Mouse (Mus musculus) heart, adult 8-10 months (tissue): ENCODE results near the gene Zfp263. TPM values are rescaled to one million over a fixed set of nuclear protein-coding genes. Genes with fewer than 3 reads are reported as not detected.

Experiments
- DNase-seq: peaks from one replicate; pipeline ENCODE4 v3.0.0; 2022; ENCODE audit warnings: low spot score
- total RNA-seq, 4 experiments: library from RNA; stranded (reverse); gene quantifications; 2 replicates each; pipeline ENCODE4 v1.2.4; 2022

Gene Zfp263
- total RNA-seq = 1 to 10 TPM; 6.9 to 8.4 (median 7.6) TPM

DNA sequence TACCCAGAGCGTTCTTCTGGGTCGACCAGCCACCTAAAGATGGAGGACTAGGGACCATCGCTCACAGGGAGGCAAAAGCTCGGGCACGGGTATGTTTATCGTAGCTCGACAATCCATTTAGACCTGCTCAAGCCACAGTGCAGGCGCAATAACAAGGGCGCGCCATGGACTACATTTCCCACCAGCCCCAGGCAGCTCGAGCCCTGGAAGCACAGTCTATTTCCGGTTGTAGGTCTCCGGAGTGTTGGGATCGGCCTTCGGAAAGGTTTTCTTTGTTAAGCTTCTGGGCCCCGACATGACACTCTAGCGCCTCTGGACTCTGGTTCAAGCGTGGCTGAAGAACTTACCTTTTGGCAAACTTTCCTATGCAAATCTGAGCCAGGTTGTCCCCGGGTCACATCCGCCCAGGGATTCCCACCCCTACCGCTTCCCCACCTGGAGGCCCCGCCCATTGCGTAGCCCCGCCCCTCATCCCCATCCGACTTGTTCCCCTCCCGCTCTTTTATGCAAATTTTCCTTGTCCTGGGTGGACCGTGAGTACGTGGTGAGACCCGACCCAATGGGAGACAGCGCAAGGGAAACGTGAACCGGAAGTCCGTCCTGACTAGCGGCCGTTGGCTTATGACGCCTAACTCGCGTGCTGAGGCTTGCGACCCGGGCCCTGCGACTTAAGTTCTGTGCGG lies at the start of gene Zfp263:
Gene Zfp263, plus strand, starts transcription at position 591 of the 683 bp plus-strand sequence.
- DNase-seq = peak; percentile 94

DNA sequence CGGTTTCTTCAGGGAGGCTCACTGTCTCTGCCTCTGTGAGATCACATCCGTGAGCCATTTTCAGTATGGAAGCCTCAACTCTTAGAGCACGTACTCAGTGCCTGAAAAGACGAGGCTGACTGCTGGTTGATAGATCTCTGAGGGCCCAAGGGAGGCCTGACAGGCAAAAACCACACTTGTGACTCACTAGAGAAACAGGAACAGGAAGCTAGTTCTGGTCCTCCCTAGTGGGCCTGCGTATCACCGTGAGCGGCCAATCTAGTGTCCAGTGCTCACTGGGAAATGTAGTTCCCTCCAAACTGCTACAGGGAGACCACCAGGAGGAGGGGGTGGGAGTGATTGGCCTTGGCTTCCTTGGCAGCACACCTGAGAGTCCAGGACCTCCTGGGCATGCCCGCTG lies 44.6 kb upstream of the Zfp263 start:
- peak; percentile 21 for DNase-seq

DNA sequence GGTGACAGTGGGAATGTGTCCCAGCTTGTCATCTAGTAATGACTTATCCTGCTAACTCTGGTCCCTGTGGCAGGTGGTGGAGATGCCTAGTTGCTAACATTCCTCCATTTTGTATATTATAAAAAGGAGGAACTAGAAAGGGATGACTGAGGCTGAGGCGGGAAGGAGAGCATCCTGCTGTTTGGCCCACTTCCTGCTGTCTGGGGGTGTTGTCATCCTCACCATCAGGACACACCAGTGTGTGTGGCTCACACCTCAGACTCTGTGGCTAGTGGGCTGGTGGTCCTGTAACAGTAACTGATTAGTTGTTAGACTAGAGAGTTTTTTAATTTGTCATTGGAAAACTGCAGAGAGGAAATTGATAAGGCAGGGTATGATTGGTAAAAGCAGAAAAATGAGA lies 43.0 kb upstream of the Zfp263 start:
- no peak for DNase-seq

DNA sequence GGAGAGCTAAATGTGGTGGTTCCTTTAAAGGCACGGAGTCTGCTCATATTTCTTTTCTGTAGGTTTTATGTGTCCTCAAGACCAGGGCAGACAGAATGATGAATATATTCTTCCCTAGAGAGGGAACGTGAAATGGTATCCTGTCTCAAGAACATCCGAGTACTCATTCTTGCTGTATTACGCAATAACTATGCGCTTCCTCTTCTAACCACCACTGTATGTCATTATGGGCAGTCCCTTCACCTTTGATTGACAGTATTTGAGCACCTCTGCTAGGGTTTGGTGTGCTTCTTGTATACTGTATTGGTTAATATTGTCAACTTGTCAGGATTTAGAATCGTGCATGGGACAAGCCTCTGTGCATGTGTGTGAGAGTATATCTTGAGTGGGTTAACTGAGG lies 37.2 kb upstream of the Zfp263 start:
- DNase-seq = no peak

DNA sequence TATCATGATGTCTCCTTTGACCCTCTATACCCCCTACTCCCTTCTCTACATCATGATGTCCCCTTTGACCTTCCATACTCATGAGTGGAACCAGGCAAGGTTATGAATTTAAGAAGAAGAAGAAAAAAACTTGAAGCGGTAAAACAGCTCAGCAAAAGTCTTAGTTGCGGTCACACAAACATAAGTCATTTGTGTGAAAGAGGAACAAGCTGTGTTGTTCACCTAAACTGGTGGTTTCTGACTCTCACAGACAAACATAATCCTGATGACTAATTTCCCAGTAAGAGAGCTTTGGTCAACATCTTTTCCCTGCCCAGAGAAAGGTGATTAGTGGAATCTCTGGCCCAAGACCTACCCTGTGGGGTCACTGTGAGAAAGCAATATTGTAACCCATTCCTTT lies 29.2 kb upstream of the Zfp263 start:
- DNase-seq = no peak

DNA sequence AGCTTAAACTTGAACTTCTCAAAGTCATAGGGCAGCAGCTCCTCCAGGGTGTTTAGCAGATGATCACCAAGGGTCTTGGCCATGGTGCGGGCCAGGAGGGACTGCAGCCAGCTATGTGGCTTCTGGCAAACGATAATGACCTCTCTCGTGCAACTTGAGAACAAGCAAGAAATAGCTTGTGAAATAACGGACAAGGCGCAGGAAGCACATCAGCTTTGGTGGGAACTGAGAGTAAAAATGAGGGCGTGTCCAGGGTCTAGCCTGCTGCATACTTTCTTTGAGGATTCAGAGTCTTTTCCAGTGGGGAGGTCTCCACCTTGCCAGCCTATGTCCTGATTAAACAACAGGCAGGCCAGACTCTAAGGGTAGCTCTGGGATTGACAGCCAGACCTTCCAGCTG lies 25.9 kb upstream of the Zfp263 start, which contains the start of gene Mefv:
Gene Mefv, minus strand, starts transcription at position 118 of the 400 bp plus-strand sequence.
- no peak for DNase-seq

DNA sequence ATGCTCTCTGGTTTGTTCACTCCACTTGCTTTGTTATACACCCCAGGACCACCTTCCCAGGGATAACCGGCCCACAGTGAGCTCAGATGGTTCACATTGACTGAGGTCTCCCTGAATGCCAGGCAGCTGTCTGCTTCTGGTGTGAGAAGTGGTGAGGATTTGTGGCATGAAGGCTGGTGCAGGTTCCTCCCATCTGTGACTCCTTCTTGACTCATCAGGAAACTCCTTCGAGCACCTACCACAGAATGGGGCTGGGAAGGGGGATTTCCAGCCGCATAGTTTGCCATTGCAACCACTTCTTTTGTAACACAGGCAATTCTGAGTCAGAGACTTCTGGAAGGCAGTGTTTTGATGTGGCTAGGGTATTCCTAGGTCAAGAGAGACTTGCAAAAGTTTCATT lies 20.7 kb upstream of the Zfp263 start:
- no peak for DNase-seq

DNA sequence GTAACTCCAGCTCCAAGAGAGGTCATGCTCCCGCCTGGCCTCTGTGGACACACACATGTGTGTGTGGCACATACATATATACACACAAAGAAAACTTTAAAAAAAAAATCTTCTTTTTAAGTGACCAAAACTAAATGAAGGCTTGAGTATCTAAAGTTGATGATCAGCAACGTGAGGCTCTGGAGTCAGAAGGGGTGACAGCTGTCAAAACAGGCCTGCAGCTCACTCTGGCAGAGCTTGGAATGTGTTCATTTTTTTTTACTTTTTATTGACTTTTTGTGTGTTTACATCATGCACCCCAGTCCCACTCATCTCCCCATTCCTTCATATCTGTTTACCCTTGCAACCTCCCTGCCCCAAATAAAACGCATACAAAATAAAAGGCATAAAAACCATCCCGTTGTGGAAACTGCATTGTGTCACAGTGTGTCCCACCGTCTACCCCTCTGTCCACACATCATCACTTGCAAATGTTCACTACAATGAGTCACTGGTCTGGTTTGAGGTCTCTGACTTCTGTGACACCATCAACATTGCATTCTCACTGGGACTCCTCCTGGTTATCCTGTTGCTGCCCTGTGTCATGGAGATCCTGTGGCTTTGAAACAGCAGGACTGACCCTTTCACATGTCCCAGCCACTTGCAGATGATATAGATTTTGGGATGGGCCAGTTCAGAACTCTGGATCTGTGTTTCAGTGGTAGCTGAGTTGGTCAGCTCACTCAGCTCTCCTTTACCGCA lies 15.7 kb upstream of the Zfp263 start:
- no peak for DNase-seq

DNA sequence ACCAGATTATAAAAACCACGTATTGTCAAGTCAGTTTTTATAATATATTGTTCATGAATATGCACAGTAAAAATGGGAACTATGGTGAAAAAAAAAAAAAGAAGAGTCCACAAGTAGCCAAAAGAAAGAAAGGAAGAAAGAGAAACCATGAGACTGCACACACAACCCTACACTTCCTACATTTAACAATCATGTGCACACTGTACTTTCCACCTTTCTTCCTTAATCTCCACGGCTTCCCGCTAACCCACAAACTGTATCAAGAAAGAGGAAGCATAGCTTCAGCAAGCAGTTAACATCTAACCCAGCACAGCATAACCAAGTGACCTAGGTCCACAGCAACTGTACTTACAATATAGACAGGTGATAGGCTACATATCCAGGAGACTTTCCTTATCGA lies 11.3 kb upstream of the Zfp263 start:
- DNase-seq = no peak

DNA sequence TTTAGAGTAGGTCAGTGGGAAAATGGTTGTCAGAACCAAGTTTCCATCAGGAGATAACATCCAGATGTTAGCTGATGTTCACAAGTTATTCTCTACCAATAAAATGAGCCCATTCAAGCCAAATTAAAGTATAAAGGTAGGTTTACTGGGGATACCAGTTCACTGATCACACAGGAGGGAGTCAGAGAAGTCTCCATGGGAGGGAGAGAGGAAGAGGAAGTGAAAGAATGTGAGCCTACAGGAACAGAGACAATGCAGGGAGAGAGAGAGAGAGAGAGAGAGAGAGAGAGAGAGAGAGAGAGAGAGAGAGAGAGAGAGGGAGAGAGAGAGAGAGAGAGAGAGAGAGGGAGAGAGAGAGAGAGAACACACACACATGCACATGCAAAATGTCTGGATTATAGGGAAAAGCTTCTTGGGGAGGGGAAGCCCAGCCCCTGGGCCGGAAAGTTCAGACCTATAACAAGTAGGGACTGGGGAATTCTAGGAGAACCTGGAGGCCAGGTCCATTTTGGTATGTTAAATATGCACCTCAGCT lies 10.6 kb upstream of the Zfp263 start:
- no peak for DNase-seq

DNA sequence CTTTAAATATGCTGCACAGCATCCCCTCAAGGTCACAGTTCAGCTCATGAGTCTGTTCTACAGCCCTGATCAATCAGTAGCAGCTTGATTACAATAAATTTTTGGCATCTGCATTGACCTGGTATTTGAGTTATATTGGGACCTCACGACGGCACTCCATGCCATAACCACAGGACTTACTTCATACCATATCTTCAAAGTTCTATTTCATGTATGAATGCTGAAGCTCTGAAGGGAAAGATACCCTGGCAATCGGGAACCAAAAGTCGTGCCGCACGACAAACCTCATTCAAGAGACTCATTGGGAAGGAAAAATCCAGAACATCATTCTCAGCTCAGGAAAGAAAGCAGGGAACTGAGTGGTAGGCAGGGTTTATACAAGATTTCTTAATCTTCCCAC lies 1.4 kb upstream of the Zfp263 start:
- DNase-seq = no peak

DNA sequence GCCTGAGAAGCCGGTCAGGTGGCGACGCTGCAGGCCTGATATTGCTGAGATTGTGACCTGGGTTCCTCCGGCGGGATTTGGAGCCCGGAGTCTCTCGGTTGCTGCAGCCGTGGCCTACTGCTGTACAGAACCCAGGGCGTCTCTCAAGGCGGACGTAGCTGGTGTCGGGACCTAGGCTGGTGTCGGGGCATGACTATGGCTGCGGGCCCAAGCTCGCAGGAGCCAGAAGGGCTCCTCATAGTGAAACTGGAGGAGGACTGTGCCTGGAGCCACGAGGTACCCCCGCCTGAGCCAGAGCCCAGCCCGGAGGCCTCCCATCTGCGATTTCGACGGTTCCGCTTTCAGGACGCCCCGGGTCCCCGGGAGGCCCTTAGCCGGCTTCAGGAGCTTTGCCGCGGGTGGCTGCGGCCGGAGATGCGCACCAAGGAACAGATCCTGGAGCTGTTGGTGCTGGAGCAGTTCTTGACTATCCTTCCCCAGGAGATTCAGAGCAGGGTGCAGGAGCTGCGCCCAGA lies 350 bp downstream of the Zfp263 start:
- DNase-seq = peak; percentile 15

DNA sequence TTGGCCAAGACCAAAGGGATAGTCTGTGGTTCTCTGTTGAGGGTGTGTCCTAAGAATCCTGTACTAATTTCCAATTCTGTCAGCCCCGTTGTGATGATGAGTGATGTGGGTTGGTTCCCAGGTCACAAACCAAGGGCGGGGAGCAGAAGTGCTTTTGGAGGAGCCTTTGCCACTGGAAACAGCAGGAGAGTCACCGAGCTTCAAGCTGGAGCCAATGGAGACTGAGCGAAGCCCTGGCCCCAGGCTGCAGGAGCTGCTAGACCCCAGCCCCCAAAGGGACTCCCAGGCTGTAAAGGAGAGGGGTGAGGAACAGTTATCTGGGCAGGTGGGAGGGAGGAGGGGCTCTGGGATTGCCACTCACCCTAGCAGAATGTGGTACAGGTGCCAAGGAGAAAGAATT lies 1.8 kb downstream of the Zfp263 start:
- DNase-seq = no peak

DNA sequence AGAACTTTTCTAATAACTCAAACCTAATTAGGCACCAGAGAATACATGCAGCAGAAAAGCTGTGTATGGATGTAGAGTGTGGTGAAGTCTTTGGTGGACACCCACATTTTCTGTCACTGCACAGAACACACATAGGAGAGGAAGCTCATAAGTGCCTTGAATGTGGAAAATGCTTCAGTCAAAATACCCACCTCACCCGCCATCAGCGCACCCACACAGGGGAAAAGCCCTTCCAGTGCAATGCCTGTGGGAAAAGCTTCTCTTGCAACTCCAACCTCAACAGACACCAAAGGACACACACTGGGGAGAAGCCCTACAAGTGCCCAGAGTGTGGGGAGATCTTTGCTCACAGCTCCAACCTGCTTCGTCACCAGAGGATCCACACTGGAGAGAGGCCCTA lies 5.1 kb downstream of the Zfp263 start:
- DNase-seq = no peak

DNA sequence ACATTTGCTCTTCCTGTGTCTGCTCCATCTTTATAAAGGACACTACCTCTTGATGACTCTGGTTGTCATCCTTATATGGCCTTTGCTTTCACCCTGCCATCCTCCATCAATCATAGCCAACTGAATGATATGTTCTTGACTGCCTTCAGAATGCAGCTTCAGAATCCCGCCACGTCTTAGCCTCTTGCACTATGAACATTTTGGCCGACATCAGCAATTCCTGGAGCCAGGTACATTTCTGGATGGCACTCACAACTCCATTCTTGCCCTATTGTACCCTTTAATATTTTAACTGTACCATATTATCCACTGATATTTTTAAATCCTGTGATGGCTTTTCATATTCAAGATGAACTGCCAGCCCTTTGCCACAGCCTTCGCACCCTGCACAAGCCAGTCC lies 27.7 kb downstream of the Zfp263 start:
- DNase-seq = no peak

DNA sequence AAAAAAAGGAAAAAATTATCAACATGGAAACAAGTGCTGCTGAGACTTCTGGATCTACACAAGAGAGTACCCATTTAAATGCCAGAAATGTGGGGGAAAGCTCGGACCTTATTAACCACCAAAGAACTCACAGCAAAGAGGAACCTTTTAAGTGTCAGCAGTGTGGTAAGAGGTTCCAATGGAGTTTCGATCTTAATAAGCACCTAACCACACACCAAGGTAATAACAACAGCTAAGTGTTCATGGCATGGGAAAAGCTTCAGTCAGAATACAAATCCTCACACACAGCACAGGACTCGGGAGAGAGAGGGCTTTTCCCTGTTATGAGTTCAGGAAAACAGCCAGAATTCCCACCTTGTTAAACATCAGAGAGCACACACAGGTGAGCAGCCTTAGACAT lies 32.5 kb downstream of the Zfp263 start:
- DNase-seq = no peak

DNA sequence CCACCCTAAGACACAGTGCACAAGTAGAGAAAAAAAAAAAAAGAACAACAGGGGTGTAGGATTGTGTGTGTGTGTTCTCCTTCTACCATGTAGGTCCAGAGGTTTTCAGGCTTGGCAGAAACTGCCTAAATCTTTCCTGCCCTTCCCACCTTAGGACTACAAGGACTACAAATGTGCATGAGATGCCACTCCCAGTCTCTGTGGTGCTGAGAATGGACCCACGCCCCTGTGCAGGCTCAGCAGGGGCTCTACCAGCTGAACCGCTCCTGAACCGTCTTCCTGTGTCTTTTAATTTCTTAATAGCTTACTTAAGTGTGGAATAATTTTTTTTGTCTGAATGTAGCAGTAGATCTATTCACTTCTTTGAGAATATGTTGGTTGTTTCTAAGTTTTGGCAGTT lies 34.1 kb downstream of the Zfp263 start:
- no peak for DNase-seq

DNA sequence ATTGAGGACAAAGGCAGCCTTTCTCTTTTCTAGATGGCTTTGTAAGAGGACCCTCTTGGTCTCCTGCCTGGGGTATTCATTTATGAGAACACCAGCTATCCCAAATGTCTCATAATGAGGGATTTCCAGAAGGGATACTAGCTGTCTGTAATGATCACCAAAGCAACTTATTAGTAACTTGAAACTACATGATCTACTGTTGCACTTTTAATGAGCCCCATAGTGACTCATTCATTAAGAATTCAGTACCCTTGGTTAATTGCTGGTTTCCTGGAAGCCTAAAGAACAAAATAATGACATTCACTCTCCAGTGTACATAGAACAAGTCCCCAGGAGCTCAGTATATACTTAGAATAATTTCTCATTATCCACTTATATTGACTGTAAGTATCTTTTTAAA lies 37.3 kb downstream of the Zfp263 start:
- no peak for DNase-seq

DNA sequence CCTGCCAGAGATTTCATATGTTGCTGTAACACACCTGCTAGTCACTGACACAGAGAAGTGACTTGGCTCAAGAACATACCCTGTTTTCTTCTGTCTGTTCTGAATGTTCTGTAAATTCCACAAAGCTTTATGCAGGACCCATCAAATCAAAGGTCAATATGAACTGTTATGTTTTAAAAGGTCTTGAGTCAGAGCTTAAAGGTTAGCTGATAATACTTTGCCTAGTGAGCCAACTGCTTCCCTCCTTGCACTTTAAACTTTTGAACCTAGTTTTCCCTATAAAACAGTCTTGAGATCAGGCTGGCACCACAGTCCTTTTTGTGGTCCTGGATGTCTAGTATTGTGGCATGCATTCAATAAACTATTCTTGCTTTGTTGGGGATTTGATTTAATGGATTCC lies 44.5 kb downstream of the Zfp263 start:
- no peak for DNase-seq
